Mouse (Mus musculus) myocyte (in vitro differentiated cells): ENCODE measurements around the gene Rplp1. TPM values are rescaled to one million over a fixed set of nuclear protein-coding genes. Genes with fewer than 3 reads are reported as not detected.

Source experiments
- H3K27me3 ChIP-seq: one replicate; pipeline ENCODE4 v1.6.1; 2011; ENCODE audit not compliant: control insufficient read depth, insufficient read depth, insufficient read length
- H3K36me3 ChIP-seq: one replicate; pipeline ENCODE4 v1.6.1; 2011; ENCODE audit not compliant: control insufficient read depth, insufficient read depth
- H3K4me2 ChIP-seq: one replicate; pipeline ENCODE4 v1.6.1; 2011; ENCODE audit warnings: low read depth, control low read depth
- H3K4me3 ChIP-seq: one replicate; pipeline ENCODE4 v1.5.1; 2011; ENCODE audit warnings: mild to moderate bottlenecking, control low read depth, moderate library complexity
- H3K79me2 ChIP-seq: one replicate; pipeline ENCODE4 v1.6.1; 2011; ENCODE audit not compliant: control insufficient read depth, insufficient read depth
- H3ac ChIP-seq: one replicate; pipeline ENCODE4 v1.6.1; 2011; ENCODE audit not compliant: control insufficient read depth, insufficient read length
- CEBPB ChIP-seq: IDR thresholded peaks from 2 replicates; pipeline ENCODE4 v1.6.1; 2011; ENCODE audit warnings: mild to moderate bottlenecking, moderate library complexity; ENCODE audit not compliant: poor library complexity, insufficient read depth, severe bottlenecking
- E2F4 ChIP-seq: IDR thresholded peaks from one replicate; pipeline ENCODE4 v1.6.1; 2011; ENCODE audit warnings: mild to moderate bottlenecking, control low read depth, moderate library complexity; ENCODE audit not compliant: insufficient read depth
- MAX ChIP-seq: IDR thresholded peaks from one replicate; pipeline ENCODE4 v1.6.1; 2011; ENCODE audit warnings: low read depth, mild to moderate bottlenecking, control low read depth
- MYOD1 ChIP-seq, 3 experiments: IDR thresholded peaks; one replicate each; pipeline ENCODE4 v1.6.1; 2011; ENCODE audit warnings: control low read depth in 2 of 3, low read depth in 2 of 3, mild to moderate bottlenecking in 2 of 3, moderate library complexity in 1 of 3; ENCODE audit not compliant: insufficient read length in 2 of 3, control insufficient read depth in 1 of 3
- MYOG ChIP-seq, 3 experiments: IDR thresholded peaks; one replicate each; pipeline ENCODE4 v1.6.1; 2011; ENCODE audit warnings: control low read depth in 2 of 3, low read depth in 2 of 3, mild to moderate bottlenecking in 2 of 3; ENCODE audit not compliant: insufficient read length in 2 of 3, control insufficient read depth in 1 of 3, insufficient read depth in 1 of 3
- POLR2AphosphoS2 ChIP-seq: IDR thresholded peaks from one replicate; pipeline ENCODE4 v1.6.1; 2011; ENCODE audit warnings: low read depth, control low read depth; ENCODE audit not compliant: insufficient read length
- REST ChIP-seq: IDR thresholded peaks from one replicate; pipeline ENCODE4 v1.6.1; 2011; ENCODE audit warnings: mild to moderate bottlenecking, control low read depth, moderate library complexity; ENCODE audit not compliant: insufficient read depth, insufficient read length
- SRF ChIP-seq: IDR thresholded peaks from one replicate; pipeline ENCODE4 v1.6.1; 2011; ENCODE audit warnings: low read depth; ENCODE audit not compliant: control insufficient read depth, insufficient read length
- TCF12 ChIP-seq: IDR thresholded peaks from one replicate; pipeline ENCODE4 v1.6.1; 2011; ENCODE audit warnings: mild to moderate bottlenecking, control low read depth; ENCODE audit not compliant: poor library complexity, insufficient read depth, severe bottlenecking
- TCF3 ChIP-seq: IDR thresholded peaks from one replicate; pipeline ENCODE4 v1.6.1; 2011; ENCODE audit warnings: low read depth, control low read depth; ENCODE audit not compliant: insufficient read length
- USF1 ChIP-seq: IDR thresholded peaks from one replicate; pipeline ENCODE4 v1.6.1; 2011; ENCODE audit warnings: low read depth, mild to moderate bottlenecking, control low read depth, moderate library complexity
- polyA plus RNA-seq: library from polyadenylated mRNA; unstranded; fragments of >200 nt; fragmentation: generic; extraction: Trizol; gene quantifications from one replicate; pipeline ENCODE4 v1.2.1, GENCODE M21; 2012; ENCODE audit warnings: missing spikeins

Rplp1 gene
- polyA plus RNA-seq, 1 experiment, result 9,411 TPM

DNA sequence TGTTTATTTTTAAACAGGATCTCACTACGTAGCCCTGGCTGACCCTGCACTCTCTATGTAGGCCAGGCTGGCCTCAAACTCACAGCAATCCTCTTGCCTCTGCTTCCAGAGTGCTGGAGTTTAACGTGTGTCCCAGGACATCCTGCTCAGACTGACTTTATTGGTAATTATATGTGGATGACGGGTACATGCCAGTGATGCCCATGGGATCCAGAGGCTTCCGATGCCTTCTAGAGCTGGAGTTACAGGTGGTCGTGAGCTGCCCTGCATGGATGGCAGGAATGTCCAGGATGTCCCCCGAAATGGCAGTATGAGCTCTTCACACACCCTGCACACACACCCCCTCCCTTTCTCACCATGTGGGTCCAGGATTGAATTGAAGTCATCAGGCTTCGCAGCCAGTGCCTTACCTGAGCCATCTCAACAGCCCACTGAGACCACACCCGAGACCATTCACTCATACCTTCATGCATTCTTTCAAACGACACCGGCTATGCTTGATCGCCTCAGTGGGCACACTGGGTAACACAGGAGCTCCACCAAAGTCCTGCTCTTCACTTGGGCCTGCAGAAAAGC lies 5.4 kb downstream of the Rplp1 start:
- Histone ChIP-seq H3K79me2 (peaks cover 6% of the 10 kb centered on the region), H3K4me2 (no peak overlapping the region), H3ac (no peak overlapping the region), H3K27me3 (no peaks in the 10 kb centered on the region), H3K36me3 (no peaks in the 10 kb centered on the region), H3K4me3 (no peak overlapping the region)
- TF ChIP-seq MYOD1 (IDR thresholded peaks at IDR 0.05; ENCODE audit: control insufficient read depth in 1 of 3, insufficient read length in 2 of 3, low read depth in 2 of 3) (no peak), POLR2AphosphoS2 (peak; percentile 52), TCF12 (no peak)

GRCm38 (mm10) chr9:61908341-61908740 lies 6.0 kb downstream of the Rplp1 start:
- Histone ChIP-seq H3ac (no peak overlapping the region), H3K79me2 (peaks cover under 1% of the 10 kb centered on the region), H3K27me3 (no peaks in the 10 kb centered on the region), H3K4me3 (no peak overlapping the region), H3K4me2 (no peak overlapping the region), H3K36me3 (no peaks in the 10 kb centered on the region)
- TF ChIP-seq MAX, result no peak

DNA sequence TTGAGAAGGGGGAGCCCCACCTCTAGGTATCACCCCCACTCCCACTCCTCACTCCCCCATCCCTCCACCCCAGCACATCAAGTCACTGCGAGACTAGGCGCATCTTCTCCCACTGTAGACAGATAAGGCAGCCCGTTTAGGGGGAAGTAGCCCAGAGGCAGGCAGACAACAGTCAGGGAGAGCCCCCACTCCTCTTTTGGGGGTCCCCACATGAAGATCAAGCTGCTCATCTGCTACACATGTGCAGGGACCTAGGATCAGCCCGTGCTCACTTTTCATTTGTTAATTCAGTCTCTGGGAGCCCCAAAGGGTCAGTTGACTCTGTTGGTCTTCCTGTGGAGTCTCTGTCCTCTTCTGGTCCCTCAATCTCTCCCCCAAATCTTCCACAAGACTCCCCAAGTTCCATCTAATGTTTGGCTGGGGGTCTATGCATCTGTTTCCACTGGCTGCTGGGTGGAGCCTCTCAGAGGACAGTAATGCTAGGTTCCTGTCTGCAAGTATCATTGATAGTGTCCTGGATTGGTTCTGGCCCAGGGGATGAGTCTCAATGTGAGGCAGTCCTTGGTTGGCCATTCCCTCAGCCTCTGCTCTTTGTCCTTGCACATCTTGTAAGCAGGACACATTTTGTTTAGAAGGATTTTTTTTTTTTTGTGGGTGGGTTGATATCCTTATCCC lies 6.6 kb downstream of the Rplp1 start:
- Histone ChIP-seq H3K4me3 (no peak overlapping the region), H3K36me3 (no peaks in the 10 kb centered on the region), H3ac (no peak overlapping the region), H3K79me2 (no peaks in the 10 kb centered on the region), H3K4me2 (no peak overlapping the region), H3K27me3 (no peaks in the 10 kb centered on the region)
- TF ChIP-seq E2F4 (no peak), TCF3 (no peak), MYOG (IDR thresholded peaks at IDR 0.05; ENCODE audit: control insufficient read depth in 1 of 3, insufficient read depth in 1 of 3, insufficient read length in 2 of 3, low read depth in 2 of 3) (no peak), REST (no peak), TCF12 (no peak), CEBPB (no peak), MAX (no peak), SRF (no peak)

GRCm38 (mm10) chr9:61906912-61907311 lies 7.4 kb downstream of the Rplp1 start:
- Histone ChIP-seq H3ac (no peak overlapping the region), H3K79me2 (no peaks in the 10 kb centered on the region), H3K27me3 (peaks cover 7% of the 10 kb centered on the region), H3K36me3 (no peaks in the 10 kb centered on the region), H3K4me2 (no peak overlapping the region), H3K4me3 (no peak overlapping the region)
- TF ChIP-seq E2F4 (no peak), REST (no peak), TCF12 (no peak), MAX (no peak), MYOD1 (IDR thresholded peaks at IDR 0.05; ENCODE audit: control insufficient read depth in 1 of 3, insufficient read length in 2 of 3, low read depth in 2 of 3) (no peak), POLR2AphosphoS2 (no peak), USF1 (no peak), MYOG (IDR thresholded peaks at IDR 0.05; ENCODE audit: control insufficient read depth in 1 of 3, insufficient read depth in 1 of 3, insufficient read length in 2 of 3, low read depth in 2 of 3) (no peak), SRF (no peak), TCF3 (no peak)

GRCm38 (mm10) chr9:61905576-61905975 lies 8.8 kb downstream of the Rplp1 start:
- Histone ChIP-seq H3K27me3 (peaks cover 11% of the 10 kb centered on the region), H3K36me3 (no peaks in the 10 kb centered on the region)
- TF ChIP-seq TCF3, result no peak
- TF ChIP-seq TCF12, result no peak
- TF ChIP-seq MAX, result no peak

More at GRCm38 (mm10) chr9:61905576-61905975, 8.8 kb downstream of the Rplp1 start:
- no peak overlapping the region for H3K4me3 ChIP-seq
- no peaks in the 10 kb centered on the region for H3K79me2 ChIP-seq
- no peak overlapping the region for H3K4me2 ChIP-seq
- H3ac ChIP-seq, result no peak overlapping the region
